In genomic region chr7:92884998-92885660, GRCm38 (mm10) we compare ENCODE assay signal across 1 mouse cellular context.
TF ChIP-seq lines count a peak whose summit lies in the region.

No protein-coding gene starts in this region.

TF ChIP-seq in MEL, 35 proteins besides CTCF, POLR2A, EP300 and RAD21 (continued from another document):
- no peak for TF ChIP-seq MEF2A (IDR thresholded peaks at IDR 0.05; ENCODE audit: extremely low read depth, insufficient replicate concordance, low read depth, low read length, poor library complexity, severe bottlenecking)
- TF ChIP-seq ELF1 (IDR thresholded peaks at IDR 0.05; ENCODE audit: low read depth, low read length): no peak
- no peak for TF ChIP-seq ZC3H11A (IDR thresholded peaks at IDR 0.05; ENCODE audit: low read depth, low read length)
- TF ChIP-seq SMC3 (IDR thresholded peaks at IDR 0.05; ENCODE audit: low read depth, low read length): no peak
- TF ChIP-seq ZKSCAN1 (IDR thresholded peaks at IDR 0.05; ENCODE audit: low read depth, low read length): no peak
TF ChIP-seq in MEL: peak in this region for 0.
